Mouse (Mus musculus) midbrain, postnatal 0 days (tissue): Measurements from ENCODE around the gene Saa1. TPM values are rescaled to one million over a fixed set of nuclear protein-coding genes. Genes with fewer than 3 reads are reported as not detected.

Experiments
- ATAC-seq: fragments of 200-750 bp; cut with Nextera tagmentation; 2 replicates; pipeline ENCODE4 v1.8.0; 2017; ENCODE audit warnings: moderate number of reproducible peaks, mild to moderate bottlenecking, moderate TSS enrichment, moderate library complexity; ENCODE audit not compliant: low FRiP score
- DNase-seq: peaks from one replicate; pipeline ENCODE4 v3.0.0-alpha.2; 2015; ENCODE audit warnings: low spot score
- H3K27ac ChIP-seq: fragments of 300-500 bp; sonication (generic); 2 replicates; pipeline ENCODE4 v1.5.1; 2014; ENCODE audit warnings: low read depth, mild to moderate bottlenecking, low read length, mixed read lengths
- H3K27me3 ChIP-seq: fragments of 300-500 bp; sonication (generic); 2 replicates; pipeline ENCODE4 v1.6.1; 2014; ENCODE audit warnings: low read length, control low read depth, mixed read lengths; ENCODE audit not compliant: insufficient read depth
- H3K36me3 ChIP-seq: fragments of 300-500 bp; sonication (generic); 2 replicates; pipeline ENCODE4 v1.6.1; 2014; ENCODE audit warnings: low read length, control low read depth, mixed read lengths; ENCODE audit not compliant: insufficient read depth
- H3K4me1 ChIP-seq: fragments of 300-500 bp; sonication (generic); 2 replicates; pipeline ENCODE4 v1.6.1; 2014; ENCODE audit warnings: mild to moderate bottlenecking, control low read depth, antibody characterized with exemption, low read length, mixed read lengths; ENCODE audit not compliant: insufficient read depth
- H3K4me2 ChIP-seq: fragments of 300-500 bp; sonication (generic); 2 replicates; pipeline ENCODE4 v1.6.1; 2014; ENCODE audit warnings: low read depth, mild to moderate bottlenecking, low read length, mixed read lengths; ENCODE audit not compliant: poor library complexity, severe bottlenecking
- H3K4me3 ChIP-seq: fragments of 300-500 bp; sonication (generic); 2 replicates; pipeline ENCODE4 v1.5.1; 2014; ENCODE audit warnings: low read depth, mild to moderate bottlenecking, low read length, moderate library complexity
- H3K9ac ChIP-seq: fragments of 300-500 bp; sonication (generic); replicated peaks from 2 replicates; pipeline ENCODE4 v1.6.1; 2014; ENCODE audit warnings: mild to moderate bottlenecking, low read length, moderate library complexity, mixed read lengths; ENCODE audit not compliant: poor library complexity, severe bottlenecking
- H3K9me3 ChIP-seq: fragments of 300-500 bp; sonication (generic); 2 replicates; pipeline ENCODE4 v1.6.1; 2016; ENCODE audit warnings: low read length, control low read depth
- CTCF ChIP-seq: IDR thresholded peaks from 2 replicates; pipeline ENCODE4 v1.5.1; 2016; ENCODE audit warnings: antibody characterized with exemption, mild to moderate bottlenecking
- WGBS: fragments of 180-500 bp; shearing (Covaris S2); extraction: QIAGEN DNeasy Blood & Tissue Kit; methylation state at CpG from one replicate; pipeline ENCODE4 v1.1.7; 2014; 5-methylcytosine and 5-hydroxymethylcytosine counted together
- polyA plus RNA-seq: library from polyadenylated mRNA; unstranded; fragments of >200 nt; fragmentation: Nextera tagmentation; extraction: Ambion mirVana; gene quantifications from 2 replicates; pipeline ENCODE4 v1.2.1, GENCODE M21; 2015
- total RNA-seq: library from RNA; depleted of rRNA; stranded (reverse); fragments of >200 nt; gene quantifications from 2 replicates; pipeline ENCODE4 v1.2.3, GENCODE M21; 2014; rRNA removed

Gene Saa1
- total and polyA plus RNA-seq, 2 experiments from 2014 or later: 0.28 TPM; not detected in 1

- H3K9ac ChIP-seq: no peak overlapping the region
- 30% methylated on average over 6 of the region's 6 CpGs for WGBS
- DNase-seq (peak; percentile 57), ATAC-seq (no peak)
- no peak overlapping the region for H3K4me3 ChIP-seq
- H3K27me3 ChIP-seq: no peaks in the 10 kb centered on the region; the same call in 1 of the 2 replicates
- H3K36me3 ChIP-seq: no peaks in the 10 kb centered on the region
- no peaks in the 10 kb centered on the region for H3K9me3 ChIP-seq
- H3K4me1 ChIP-seq: no peaks in the 10 kb centered on the region; the same call in 1 of the 2 replicates
- H3K4me2 ChIP-seq: no peak overlapping the region
- H3K27ac ChIP-seq: no peak overlapping the region
- peak; percentile 79 for TF ChIP-seq CTCF
Measured at GRCm38 (mm10) chr7:46714518-46714917, 28.3 kb downstream of the Saa1 start.

GRCm38 (mm10) chr7:46712250-46712649, 30.5 kb downstream of the Saa1 start:
- DNase-seq (no peak), ATAC-seq (no peak)
- Histone ChIP-seq H3K4me2 (no peak overlapping the region), H3K27me3 (no peaks in the 10 kb centered on the region), H3K9me3 (no peaks in the 10 kb centered on the region), H3K4me1 (no peaks in the 10 kb centered on the region; the same call in 1 of the 2 replicates), H3K4me3 (no peak overlapping the region), H3K27ac (no peak overlapping the region), H3K36me3 (no peaks in the 10 kb centered on the region), H3K9ac (no peak overlapping the region)
- TF ChIP-seq CTCF: no peak
- 77% methylated on average over 6 of the region's 6 CpGs for WGBS

GRCm38 (mm10) chr7:46710390-46710844, 32.4 kb downstream of the Saa1 start, which contains the start of gene Saal1:
Saal1 (minus strand) TSS chr7:46710680.
- H3K9ac ChIP-seq: peak within 1 kb of the TSS; percentile 84
- no peaks in the 10 kb centered on the region for H3K27me3 ChIP-seq
- DNase-seq: peak; percentile 95
- peak within 1 kb of the TSS; percentile 80 for H3K4me3 ChIP-seq
- H3K4me2 ChIP-seq: peak within 1 kb of the TSS; percentile 50
- peak within 1 kb of the TSS; percentile 87 for H3K27ac ChIP-seq
- no peaks in the 10 kb centered on the region for H3K9me3 ChIP-seq
- ATAC-seq: peak; percentile 96
- under 1% methylated on average over 38 of the region's 38 CpGs for WGBS
- no peaks in the 10 kb centered on the region; the same call in none of the 2 replicates for H3K36me3 ChIP-seq
- peak; percentile 96 for TF ChIP-seq CTCF
- H3K4me1 ChIP-seq: no peaks in the 10 kb centered on the region; the same call in 1 of the 2 replicates

- WGBS: 97% methylated on average over 6 of the region's 6 CpGs
- no peak for TF ChIP-seq CTCF
- H3K4me3 ChIP-seq: no peak overlapping the region
- H3K36me3 ChIP-seq: peaks cover 75% of the 10 kb centered on the region
- ATAC-seq (no peak), DNase-seq (peak; percentile 8)
- H3K9ac ChIP-seq: no peak overlapping the region
- no peak overlapping the region for H3K27ac ChIP-seq
- no peak overlapping the region for H3K4me2 ChIP-seq
- H3K9me3 ChIP-seq: no peaks in the 10 kb centered on the region
- no peaks in the 10 kb centered on the region for H3K4me1 ChIP-seq
- H3K27me3 ChIP-seq: no peaks in the 10 kb centered on the region
Measured at GRCm38 (mm10) chr7:46700521-46701025, 42.2 kb downstream of the Saa1 start.

GRCm38 (mm10) chr7:46696754-46697153, 46.0 kb downstream of the Saa1 start:
- Histone ChIP-seq H3K4me1 (no peaks in the 10 kb centered on the region), H3K27me3 (no peaks in the 10 kb centered on the region), H3K4me3 (no peak overlapping the region), H3K9ac (no peak overlapping the region), H3K4me2 (no peak overlapping the region), H3K27ac (no peak overlapping the region), H3K9me3 (no peaks in the 10 kb centered on the region), H3K36me3 (peaks cover 48% of the 10 kb centered on the region)
- 75% methylated on average over 1 of the region's 1 CpGs for WGBS
- DNase-seq (no peak), ATAC-seq (no peak)
- no peak for TF ChIP-seq CTCF

Other genes with a start within 250 kb of the Saa1 start
- gene Sergef, start 103.2 kb downstream of the Saa1 start, total RNA-seq: 47.5 and 49.1 TPM in 2 replicates
- gene Sergef, start 103.2 kb downstream of the Saa1 start, polyA plus RNA-seq: 47.8 and 50.9 TPM in 2 replicates
- gene Tph1, start 70.4 kb downstream of the Saa1 start, total RNA-seq: 2.3 TPM in 1 of 2 replicates, not detected in the other
- 0.49 and 1.5 TPM in 2 replicates for gene Tph1, start 70.4 kb downstream of the Saa1 start, polyA plus RNA-seq
- gene Saal1, start 32.3 kb downstream of the Saa1 start, total RNA-seq: 12.1 and 13.6 TPM in 2 replicates
- gene Saal1, start 32.3 kb downstream of the Saa1 start, polyA plus RNA-seq: 10.2 and 10.6 TPM in 2 replicates
- not detected in 2 replicates for gene Saa3, start 27.3 kb downstream of the Saa1 start, total RNA-seq
- gene Saa3, start 27.3 kb downstream of the Saa1 start, polyA plus RNA-seq: 0.30 TPM in 1 of 2 replicates, not detected in the other
- gene Saa4, start 10.4 kb downstream of the Saa1 start, total RNA-seq: not detected in 2 replicates
- gene Saa4, start 10.4 kb downstream of the Saa1 start, polyA plus RNA-seq: not detected in 2 replicates
- not detected in 2 replicates for gene Saa2, start 8.8 kb upstream of the Saa1 start, total RNA-seq
- gene Saa2, start 8.8 kb upstream of the Saa1 start, polyA plus RNA-seq: not detected in 2 replicates
- 16.7 and 24.6 TPM in 2 replicates for gene Hps5, start 53.1 kb upstream of the Saa1 start, total RNA-seq
- gene Hps5, start 53.1 kb upstream of the Saa1 start, polyA plus RNA-seq: 8.1 and 9.0 TPM in 2 replicates
- 32.9 and 50.2 TPM in 2 replicates for gene Gtf2h1, start 53.1 kb upstream of the Saa1 start, total RNA-seq
- gene Gtf2h1, start 53.1 kb upstream of the Saa1 start, polyA plus RNA-seq: 36.4 and 38.2 TPM in 2 replicates
- gene Ldha, start 98.5 kb upstream of the Saa1 start, total RNA-seq: 341 and 345 TPM in 2 replicates
- gene Ldha, start 98.5 kb upstream of the Saa1 start, polyA plus RNA-seq: 604 and 701 TPM in 2 replicates
- gene Ldhc, start 118.2 kb upstream of the Saa1 start, total RNA-seq: not detected in 2 replicates
- gene Ldhc, start 118.2 kb upstream of the Saa1 start, polyA plus RNA-seq: 0.22 and 0.32 TPM in 2 replicates
- 134 and 135 TPM in 2 replicates for gene Tsg101, start 177.0 kb upstream of the Saa1 start, total RNA-seq
- 323 and 329 TPM in 2 replicates for gene Tsg101, start 177.0 kb upstream of the Saa1 start, polyA plus RNA-seq
- 10.1 and 10.6 TPM in 2 replicates for gene Uevld, start 215.5 kb upstream of the Saa1 start, total RNA-seq
- 3.7 TPM in 2 replicates for gene Uevld, start 215.5 kb upstream of the Saa1 start, polyA plus RNA-seq
- not detected in 2 replicates for gene Gm9999, start 240.6 kb upstream of the Saa1 start, total RNA-seq
- gene Gm9999, start 240.6 kb upstream of the Saa1 start, polyA plus RNA-seq: not detected in 2 replicates